8 mouse cellular contexts compared by ENCODE assay signal in the genomic region with DNA sequence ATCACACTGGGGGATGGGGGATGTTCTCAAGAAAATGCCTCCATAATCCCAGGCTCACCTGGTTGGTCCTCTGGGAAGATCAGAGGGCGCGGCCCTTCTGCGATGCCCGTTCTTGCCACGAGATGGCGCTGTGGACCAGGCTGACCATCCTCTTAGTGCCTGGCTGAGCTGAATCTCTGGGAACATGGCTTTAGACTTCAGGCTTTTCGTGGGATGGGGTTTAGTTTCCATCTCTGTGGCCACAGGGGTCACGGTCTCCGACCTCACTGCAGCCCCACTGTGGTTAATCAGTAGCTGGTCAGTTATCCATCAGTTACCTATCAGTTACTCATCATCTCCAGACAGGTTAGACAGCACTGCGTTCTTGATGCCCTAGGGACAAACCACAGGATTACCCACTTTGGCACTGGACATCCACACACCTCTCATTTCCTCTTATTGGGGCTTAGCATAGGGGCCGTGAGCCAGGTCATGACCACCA.
DNase-seq lines count a peak whose midpoint lies in the region; ATAC-seq and TF ChIP-seq lines count a peak whose summit lies in the region.

No protein-coding gene starts in this region.

- H3K36me3 ChIP-seq in kidney, adult 2 months (ENCODE audit: control insufficient read depth, insufficient read depth, low read length): no peaks in the 10 kb centered on the region
- H3K36me3 ChIP-seq in limb, embryonic 13.5 days: no peaks in the 10 kb centered on the region
- no peaks in the 10 kb centered on the region for H3K36me3 ChIP-seq in midbrain, embryonic 15.5 days (replicated peaks)

- no peak overlapping the region for H3K9ac ChIP-seq in limb, embryonic 13.5 days
- no peak overlapping the region for H3K9ac ChIP-seq in midbrain, embryonic 15.5 days

- no peak for TF ChIP-seq POLR2A in kidney, adult 2 months (IDR thresholded peaks at IDR 0.05; ENCODE audit: low read depth, low read length)

- no peaks in the 10 kb centered on the region for H3K4me1 ChIP-seq in kidney, adult 2 months (ENCODE audit: control insufficient read depth, insufficient read depth, low read length)
- H3K4me1 ChIP-seq in limb, embryonic 13.5 days: peaks cover 61% of the 10 kb centered on the region
- peaks cover 20% of the 10 kb centered on the region for H3K4me1 ChIP-seq in midbrain, embryonic 15.5 days

- peak; percentile 57 for DNase-seq in 3134 (ENCODE audit: extremely low read depth, insufficient read length, low spot score)
- peak; percentile 54 for DNase-seq in adrenal gland, adult 8-10 months
- peak; percentile 88 for DNase-seq in embryo, embryonic 9.5 days (ENCODE audit: extremely low spot score)
- peak; percentile 54 to 60 for DNase-seq in gastrocnemius, postnatal 4 days (ENCODE audit: low spot score in 2 of 2)
- peak; percentile 76 for DNase-seq in kidney, adult 2 months
- peak; percentile 37 to 82 for DNase-seq in spleen, postnatal 4 days (ENCODE audit: low spot score in 2 of 2)

- 5% methylated on average over 11 of the region's 11 CpGs for WGBS in kidney, adult 2 months
- WGBS in limb, embryonic 13.5 days: 7% methylated on average over 11 of the region's 11 CpGs
- WGBS in midbrain, embryonic 15.5 days: 12% methylated on average over 11 of the region's 11 CpGs

- 0 out of 2 replicates have a peak, but pooled peaks have one; percentile 30 for ATAC-seq in limb, embryonic 13.5 days (ENCODE audit: low FRiP score, low read depth)
- peak; percentile 75 for ATAC-seq in midbrain, embryonic 15.5 days (replicated peaks)

- TF ChIP-seq CTCF in kidney, adult 2 months (conservative IDR thresholded peaks at IDR 0.05; ENCODE audit: insufficient read depth, insufficient read length, low read depth, low read length): peak; percentile 95

- no peaks in the 10 kb centered on the region for H3K27me3 ChIP-seq in kidney, adult 2 months (replicated peaks; ENCODE audit: control insufficient read depth, insufficient read depth, low read length)
- peaks cover 21% of the 10 kb centered on the region for H3K27me3 ChIP-seq in limb, embryonic 13.5 days
- H3K27me3 ChIP-seq in midbrain, embryonic 15.5 days (replicated peaks): peaks cover 34% of the 10 kb centered on the region

- H3K4me2 ChIP-seq in limb, embryonic 13.5 days (replicated peaks): no peak overlapping the region
- H3K4me2 ChIP-seq in midbrain, embryonic 15.5 days: no peak overlapping the region

- H3K9me3 ChIP-seq in limb, embryonic 13.5 days: no peaks in the 10 kb centered on the region
- no peaks in the 10 kb centered on the region for H3K9me3 ChIP-seq in midbrain, embryonic 15.5 days

- no peak overlapping the region for H3K4me3 ChIP-seq in kidney, adult 2 months (ENCODE audit: insufficient read depth, low read depth, low read length)
- H3K4me3 ChIP-seq in limb, embryonic 13.5 days: no peak overlapping the region
- H3K4me3 ChIP-seq in midbrain, embryonic 15.5 days: no peak overlapping the region

- no peak overlapping the region for H3K27ac ChIP-seq in kidney, adult 2 months (ENCODE audit: insufficient read depth, low read depth, low read length)
- no peak overlapping the region for H3K27ac ChIP-seq in limb, embryonic 13.5 days
- H3K27ac ChIP-seq in midbrain, embryonic 15.5 days: no peak overlapping the region
